Mouse (Mus musculus) heart, adult 2 months (tissue): ENCODE results near the gene Ehmt2. TPM values are rescaled to one million over a fixed set of nuclear protein-coding genes. Genes with fewer than 3 reads are reported as not detected.
A peak's percentile ranks its signal among the peaks of the same experiment; 100 is the strongest.

Experiments used
- DNase-seq, 2 experiments: peaks; one replicate each; pipeline ENCODE4 v3.0.0; 2021
- H3K27ac ChIP-seq: fragments of 200-600 bp; 2 replicates; pipeline ENCODE4 v1.8.1; 2022
- H3K27me3 ChIP-seq: fragments of 200-500 bp; 2 replicates; pipeline ENCODE4 v1.6.1; 2012; ENCODE audit warnings: mild to moderate bottlenecking, low read length, inconsistent platforms, mixed read lengths; ENCODE audit not compliant: control insufficient read depth, insufficient read depth
- H3K36me3 ChIP-seq: fragments of 200-500 bp; 2 replicates; pipeline ENCODE4 v1.6.1; 2012; ENCODE audit warnings: low read length, inconsistent platforms; ENCODE audit not compliant: control insufficient read depth, insufficient read depth
- H3K4me1 ChIP-seq: fragments of 200-500 bp; 2 replicates; pipeline ENCODE4 v1.6.1; 2011; ENCODE audit warnings: low read length; ENCODE audit not compliant: control insufficient read depth, insufficient read depth
- H3K4me3 ChIP-seq: fragments of 200-600 bp; 2 replicates; pipeline ENCODE4 v1.8.1; 2022
- H3K79me2 ChIP-seq: fragments of 200-500 bp; replicated peaks from 2 replicates; pipeline ENCODE4 v1.6.1; 2012; ENCODE audit warnings: mild to moderate bottlenecking, inconsistent platforms, low read length, moderate library complexity, mixed read lengths; ENCODE audit not compliant: control insufficient read depth, insufficient read depth
- H3K9ac ChIP-seq: fragments of 200-500 bp; 2 replicates; pipeline ENCODE4 v1.6.1; 2012; ENCODE audit warnings: low read depth, mild to moderate bottlenecking, control low read depth, inconsistent platforms, low read length, mixed read lengths
- CTCF ChIP-seq: fragments of 200-600 bp; IDR thresholded peaks from 2 replicates; pipeline ENCODE4 v1.8.1; 2022; ENCODE audit warnings: antibody characterized with exemption, mild to moderate bottlenecking, moderate library complexity
- EP300 ChIP-seq: fragments of 200-500 bp; IDR thresholded peaks from 2 replicates; pipeline ENCODE4 v1.6.1; 2011; ENCODE audit warnings: low read depth, low read length, control low read depth; ENCODE audit not compliant: insufficient read depth
- POLR2A ChIP-seq: fragments of 200-500 bp; IDR thresholded peaks from 2 replicates; pipeline ENCODE4 v1.6.1; 2011; ENCODE audit warnings: mild to moderate bottlenecking, low read depth, low read length, control low read depth; ENCODE audit not compliant: insufficient read depth
- WGBS: fragments of 180-500 bp; shearing (Covaris S2); methylation state at CpG from one replicate; pipeline ENCODE4 v1.1.7; 2018; 5-methylcytosine and 5-hydroxymethylcytosine counted together
- intact Hi-C: fragments of 180-260 bp; cut with DNase I; formaldehyde crosslinking; loops from one replicate; pipeline ENCODE4 v1.15.1; 2025
- polyA plus RNA-seq: library from polyadenylated mRNA; depleted of rRNA; stranded (reverse); fragments of >200 nt; gene quantifications from 2 replicates; pipeline ENCODE4 v1.2.3, GENCODE M21; 2012
- total RNA-seq, 2 experiments: library from RNA; stranded (reverse); gene quantifications; 2 replicates each; pipeline ENCODE4 v1.2.3; 2021

The Ehmt2 gene
- total and polyA plus RNA-seq, 3 experiments: 38.0 to 64.0 (median 42.6) TPM

- Histone ChIP-seq H3K36me3 (no peaks in the 10 kb centered on the region), H3K9ac (peak overlapping the region; percentile 89), H3K4me3 (peak overlapping the region; percentile 64), H3K79me2 (no peaks in the 10 kb centered on the region), H3K4me1 (peaks cover 5% of the 10 kb centered on the region), H3K27me3 (no peaks in the 10 kb centered on the region), H3K27ac (peak overlapping the region; percentile 82)
- DNase-seq: peak; percentile 66 to 76
- WGBS: 12% methylated on average over 48 of the region's 51 CpGs
- no peak for TF ChIP-seq CTCF
- no peak for TF ChIP-seq POLR2A
- no peak for TF ChIP-seq EP300
- intact Hi-C loops: loop anchor here (5.0 kb wide), 1 partner anchor 38 kb away; no protein-coding TSS in a partner anchor
These were observed 3.3 kb upstream of the Ehmt2 start for GRCm38 (mm10) chr17:34894801-34895530.

GRCm38 (mm10) chr17:34895724-34896123, 2.5 kb upstream of the Ehmt2 start:
- Histone ChIP-seq H3K36me3 (no peaks in the 10 kb centered on the region), H3K79me2 (no peaks in the 10 kb centered on the region), H3K4me3 (no peak overlapping the region), H3K27ac (no peak overlapping the region), H3K9ac (no peak overlapping the region), H3K4me1 (peaks cover 5% of the 10 kb centered on the region), H3K27me3 (no peaks in the 10 kb centered on the region)
- WGBS: 95% methylated on average over 15 of the region's 15 CpGs
- no peak for TF ChIP-seq POLR2A
- TF ChIP-seq CTCF: no peak
- TF ChIP-seq EP300: no peak
- intact Hi-C loops: no loop called here
- no peak for DNase-seq

GRCm38 (mm10) chr17:34896366-34896765, 1.9 kb upstream of the Ehmt2 start:
- whole genome bisulfite sequencing: 84% methylated on average over 17 of the region's 17 CpGs
- Histone ChIP-seq H3K27me3 (no peaks in the 10 kb centered on the region), H3K27ac (no peak overlapping the region), H3K4me3 (no peak overlapping the region), H3K36me3 (no peaks in the 10 kb centered on the region), H3K79me2 (no peaks in the 10 kb centered on the region), H3K9ac (no peak overlapping the region), H3K4me1 (peaks cover 5% of the 10 kb centered on the region)
- peak in 1 of 2 experiments; percentile 21 for DNase-seq
- no peak for TF ChIP-seq EP300
- TF ChIP-seq CTCF: no peak
- TF ChIP-seq POLR2A: no peak
- intact Hi-C loops: no loop called here

GRCm38 (mm10) chr17:34897373-34898159, 703 bp upstream of the Ehmt2 start:
- no peaks in the 10 kb centered on the region for H3K27me3 ChIP-seq
- H3K79me2 ChIP-seq: no peaks in the 10 kb centered on the region
- no peak for TF ChIP-seq EP300
- TF ChIP-seq POLR2A: no peak
- TF ChIP-seq CTCF: no peak
- peak in 1 of 2 experiments; percentile 20 for DNase-seq
- intact Hi-C loops: no loop called here
- WGBS: 8% methylated on average over 10 of the region's 10 CpGs
- H3K27ac ChIP-seq: peak overlapping the region; percentile 99
- peak overlapping the region; percentile 82 for H3K9ac ChIP-seq
- H3K36me3 ChIP-seq: no peaks in the 10 kb centered on the region
- H3K4me1 ChIP-seq: peaks cover 5% of the 10 kb centered on the region
- H3K4me3 ChIP-seq: peak overlapping the region; percentile 80

GRCm38 (mm10) chr17:34898706-34899052, 410 bp downstream of the Ehmt2 start:
- no peaks in the 10 kb centered on the region for H3K27me3 ChIP-seq
- intact Hi-C loops: no loop called here
- H3K36me3 ChIP-seq: no peaks in the 10 kb centered on the region
- no peak for DNase-seq
- TF ChIP-seq EP300: no peak
- TF ChIP-seq POLR2A: no peak
- no peak for TF ChIP-seq CTCF
- no peaks in the 10 kb centered on the region for H3K79me2 ChIP-seq
- peak overlapping the region; percentile 80 for H3K4me3 ChIP-seq
- peaks cover 4% of the 10 kb centered on the region for H3K4me1 ChIP-seq
- WGBS: under 1% methylated on average over 27 of the region's 47 CpGs
- H3K9ac ChIP-seq: peak overlapping the region; percentile 82
- peak overlapping the region; percentile 99 for H3K27ac ChIP-seq
